Mouse (Mus musculus): ENCODE data around the gene Cd3d. TPM values are rescaled to one million over a fixed set of nuclear protein-coding genes. Genes with fewer than 3 reads are reported as not detected.

Gene Cd3d
- polyA plus RNA-seq, 1 experiment from 2014 or later, result 0.46 TPM

GRCm38 (mm10) chr9:45032261-45032660, 50.7 kb downstream of the Cd3d start:
- H3K36me3 ChIP-seq (replicated peaks; ENCODE audit: insufficient read depth, low read length), result no peaks in the 10 kb centered on the region
- WGBS (ENCODE audit: insufficient replicate concordance), result 52% methylated on average over 2 of the region's 2 CpGs
- H3K4me1 ChIP-seq (ENCODE audit: insufficient read depth), result 0 out of 2 replicates have a peak, but pooled peaks cover 5% of the 10 kb centered on the region
- no peak overlapping the region for H3K4me3 ChIP-seq (ENCODE audit: low read depth, low read length)
- no peaks in the 10 kb centered on the region for H3K9me3 ChIP-seq (ENCODE audit: low read length)
- no peak overlapping the region for H3K4me2 ChIP-seq (ENCODE audit: low read depth, low read length)
- H3K27me3 ChIP-seq (ENCODE audit: insufficient read depth, low read length), result 0 out of 2 replicates have a peak, but pooled peaks cover 4% of the 10 kb centered on the region
- TF ChIP-seq CTCF (IDR thresholded peaks at IDR 0.05; ENCODE audit: low read depth) (no peak), EP300 (IDR thresholded peaks at IDR 0.05; ENCODE audit: low read depth) (no peak)
- no peak overlapping the region for H3K27ac ChIP-seq (ENCODE audit: low read depth)
- ATAC-seq, result no peak
- H3K9ac ChIP-seq (replicated peaks), result no peak overlapping the region
- no peak for DNase-seq

- Histone ChIP-seq H3K9ac (replicated peaks) (no peak overlapping the region), H3K27me3 (ENCODE audit: insufficient read depth, low read length) (no peaks in the 10 kb centered on the region), H3K27ac (ENCODE audit: low read depth) (no peak overlapping the region), H3K4me1 (ENCODE audit: insufficient read depth) (no peaks in the 10 kb centered on the region; the same call in 1 of the 2 replicates), H3K9me3 (ENCODE audit: low read length) (no peaks in the 10 kb centered on the region), H3K36me3 (replicated peaks; ENCODE audit: insufficient read depth, low read length) (no peaks in the 10 kb centered on the region), H3K4me2 (ENCODE audit: low read depth, low read length) (no peak overlapping the region), H3K4me3 (ENCODE audit: low read depth, low read length) (no peak overlapping the region)
- DNase-seq (no peak), ATAC-seq (no peak)
- TF ChIP-seq CTCF (IDR thresholded peaks at IDR 0.05; ENCODE audit: low read depth), result no peak
- WGBS (ENCODE audit: insufficient replicate concordance), result 71% methylated on average over 3 of the region's 3 CpGs
Measured at GRCm38 (mm10) chr9:45034526-45034925, 52.9 kb downstream of the Cd3d start.

Other genes with a start within 250 kb of the Cd3d start
- 1.5 and 2.2 TPM in 2 replicates for gene Phldb1, start 246.6 kb upstream of the Cd3d start, polyA plus RNA-seq (2015; fragmentation: Nextera tagmentation; extraction: Ambion mirVana)
- 53.5 and 58.4 TPM in 2 replicates for gene Arcn1, start 213.9 kb upstream of the Cd3d start, polyA plus RNA-seq (2015; fragmentation: Nextera tagmentation; extraction: Ambion mirVana)
- gene Ift46, start 213.9 kb upstream of the Cd3d start, polyA plus RNA-seq (2015; fragmentation: Nextera tagmentation; extraction: Ambion mirVana), result 23.6 and 24.5 TPM in 2 replicates
- 5.6 and 6.0 TPM in 2 replicates for gene Tmem25, start 182.5 kb upstream of the Cd3d start, polyA plus RNA-seq (2015; fragmentation: Nextera tagmentation; extraction: Ambion mirVana)
- gene Ttc36, start 178.7 kb upstream of the Cd3d start, polyA plus RNA-seq (2015; fragmentation: Nextera tagmentation; extraction: Ambion mirVana), result 588 and 688 TPM in 2 replicates
- 1.8 and 2.2 TPM in 2 replicates for gene Kmt2a, start 100.5 kb upstream of the Cd3d start, polyA plus RNA-seq (2015; fragmentation: Nextera tagmentation; extraction: Ambion mirVana)
- 764 and 787 TPM in 2 replicates for gene Atp5l, start 61.0 kb upstream of the Cd3d start, polyA plus RNA-seq (2015; fragmentation: Nextera tagmentation; extraction: Ambion mirVana)
- gene Ube4a, start 16.2 kb upstream of the Cd3d start, polyA plus RNA-seq (2015; fragmentation: Nextera tagmentation; extraction: Ambion mirVana), result 7.5 and 7.9 TPM in 2 replicates
- gene Cd3g, start 1.4 kb upstream of the Cd3d start, polyA plus RNA-seq (2015; fragmentation: Nextera tagmentation; extraction: Ambion mirVana), result 1.8 and 2.2 TPM in 2 replicates
- not detected in 2 replicates for gene Cd3e, start 27.8 kb downstream of the Cd3d start, polyA plus RNA-seq (2015; fragmentation: Nextera tagmentation; extraction: Ambion mirVana)
- gene Mpzl2, start 58.0 kb downstream of the Cd3d start, polyA plus RNA-seq (2015; fragmentation: Nextera tagmentation; extraction: Ambion mirVana), result 13.7 and 15.7 TPM in 2 replicates
- gene Mpzl3, start 73.4 kb downstream of the Cd3d start, polyA plus RNA-seq (2015; fragmentation: Nextera tagmentation; extraction: Ambion mirVana), result 0.99 and 1.4 TPM in 2 replicates
- gene Jaml, start 97.4 kb downstream of the Cd3d start, polyA plus RNA-seq (2015; fragmentation: Nextera tagmentation; extraction: Ambion mirVana), result 0.68 and 0.73 TPM in 2 replicates
- gene Scn2b, start 136.0 kb downstream of the Cd3d start, polyA plus RNA-seq (2015; fragmentation: Nextera tagmentation; extraction: Ambion mirVana), result 0.06 and 0.09 TPM in 2 replicates
- gene Scn4b, start 156.6 kb downstream of the Cd3d start, polyA plus RNA-seq (2015; fragmentation: Nextera tagmentation; extraction: Ambion mirVana), result 0.73 and 0.82 TPM in 2 replicates
- gene BC049352, start 200.2 kb downstream of the Cd3d start, polyA plus RNA-seq (2015; fragmentation: Nextera tagmentation; extraction: Ambion mirVana), result 0.14 and 0.15 TPM in 2 replicates
- gene Tmprss4, start 222.3 kb downstream of the Cd3d start, polyA plus RNA-seq (2015; fragmentation: Nextera tagmentation; extraction: Ambion mirVana), result not detected in 2 replicates